Mouse (Mus musculus) Muller cell, postnatal 12 days (primary cell): ENCODE results near the gene C7.
A peak's percentile ranks its signal among the peaks of the same experiment; 100 is the strongest.
"Not testable (repeated sequence)": the region's sequence is repeated elsewhere in the genome, so short reads cannot be mapped to it uniquely, and the experiment has no call there.

Experiments
- DNase-seq: peaks from one replicate; pipeline ENCODE4 v3.0.0-alpha.2; 2015; ENCODE audit errors: inconsistent ontology term

C7 gene

GRCm38 (mm10) chr15:5063635-5064034, at the start of gene C7:
C7 (minus strand) TSS chr15:5063740.
- no peak for DNase-seq

- no peak for DNase-seq
Measured at GRCm38 (mm10) chr15:5112651-5113050, 49.1 kb upstream of the C7 start.

DNA sequence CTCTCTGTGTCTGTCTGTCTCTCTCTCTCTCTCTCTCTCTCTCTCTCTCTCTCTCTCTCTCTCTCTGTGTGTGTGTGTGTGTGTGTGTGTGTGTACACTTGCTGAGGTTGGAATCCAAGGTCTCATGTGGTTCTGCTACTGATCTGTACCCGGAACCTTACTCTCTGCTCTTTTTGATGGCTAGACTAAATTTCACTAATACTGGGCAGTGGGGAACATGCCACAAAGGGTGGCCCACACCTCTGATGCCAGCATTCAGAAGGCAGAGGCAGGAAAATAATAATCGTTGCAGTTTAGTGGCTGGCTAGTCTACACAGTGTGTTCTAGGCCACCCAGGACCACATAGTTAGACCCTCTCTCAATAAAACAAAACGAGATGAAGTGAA, 45.1 kb upstream of the C7 start:
- no peak for DNase-seq

- DNase-seq, result no peak
Measured at GRCm38 (mm10) chr15:5107686-5108654, 44.4 kb upstream of the C7 start, which contains the start of gene Card6. Card6 (minus strand) TSS chr15:5108539.

GRCm38 (mm10) chr15:5106293-5106692, 42.8 kb upstream of the C7 start:
- DNase-seq, result no peak

- no peak for DNase-seq
Measured at GRCm38 (mm10) chr15:5105891-5106290, 42.4 kb upstream of the C7 start.

DNA sequence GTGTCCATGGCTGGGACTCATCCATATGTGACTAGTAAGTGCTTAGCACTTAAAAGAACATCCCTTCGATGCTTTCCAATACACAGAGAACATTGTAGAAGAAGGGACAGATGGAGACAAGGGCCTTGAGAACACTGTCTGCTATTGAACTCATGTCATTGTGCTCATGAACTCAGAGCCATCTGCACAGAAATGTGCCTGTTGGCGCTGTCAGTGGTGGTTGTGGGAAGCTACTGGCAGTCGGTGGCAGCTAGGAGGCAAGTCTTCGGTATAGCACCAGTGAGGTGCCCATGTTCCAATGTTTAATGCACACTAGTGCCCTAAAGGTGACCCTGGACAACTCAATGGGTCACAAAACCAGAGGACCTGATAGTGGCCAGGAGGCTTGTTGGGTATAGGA, 38.8 kb upstream of the C7 start:
- DNase-seq, result no peak

DNA sequence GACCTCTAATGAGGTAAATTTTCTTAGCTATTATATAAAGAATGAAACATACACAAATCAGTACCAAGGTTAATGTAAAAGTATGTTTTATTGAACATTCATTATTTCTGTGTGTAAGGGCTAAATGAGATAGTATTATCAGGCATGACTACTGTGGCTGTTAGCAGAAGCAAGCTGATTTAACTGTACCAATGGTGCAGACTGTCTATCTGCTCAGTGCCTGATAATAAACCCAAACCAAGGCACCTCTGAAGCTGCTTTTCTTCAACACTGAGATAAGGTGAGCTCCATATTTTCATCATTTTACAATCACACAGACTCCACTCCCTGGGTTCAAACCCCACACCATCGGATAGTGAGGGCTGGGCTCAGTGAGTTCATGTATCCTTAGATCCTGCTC, 33.8 kb upstream of the C7 start:
- no peak for DNase-seq

DNA sequence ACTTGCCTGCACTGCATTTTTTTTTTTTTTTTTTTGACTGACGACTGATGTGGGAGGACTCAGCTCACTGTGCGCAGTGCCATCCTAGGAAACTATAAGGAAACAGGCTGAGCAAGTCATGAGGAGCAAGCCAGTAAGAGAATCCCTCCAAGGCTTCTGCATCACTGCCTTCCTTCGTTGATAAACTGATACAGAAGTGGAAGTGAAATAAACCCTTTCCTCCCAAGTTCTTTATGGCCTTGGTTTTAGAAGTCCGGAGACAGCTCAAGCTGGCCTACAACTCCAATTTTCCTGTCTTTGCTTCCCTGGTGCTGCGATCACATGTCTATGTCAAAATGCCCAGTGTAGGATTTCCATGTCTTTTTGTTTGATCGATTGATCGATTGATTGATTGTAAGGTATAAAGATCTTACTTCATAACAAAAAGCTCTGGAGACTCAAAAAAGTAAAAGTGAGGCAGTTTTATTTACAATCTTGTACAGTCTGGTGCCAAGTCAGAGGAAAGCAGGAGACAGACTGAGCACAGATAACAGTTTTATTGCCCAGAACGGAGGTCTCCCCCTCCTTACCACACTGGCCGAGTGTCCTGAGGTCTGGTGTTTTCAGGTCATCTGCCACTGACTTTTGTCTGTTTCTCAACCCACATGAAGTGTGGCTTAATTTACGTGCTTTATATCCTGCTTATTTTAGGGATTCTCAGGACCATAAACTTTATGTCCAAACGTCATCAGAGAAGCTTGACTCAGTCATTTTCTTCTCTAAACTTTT, 32.2 kb upstream of the C7 start:
- DNase-seq, result no peak

GRCm38 (mm10) chr15:5090131-5090530, 26.6 kb upstream of the C7 start:
- DNase-seq, result no peak

DNA sequence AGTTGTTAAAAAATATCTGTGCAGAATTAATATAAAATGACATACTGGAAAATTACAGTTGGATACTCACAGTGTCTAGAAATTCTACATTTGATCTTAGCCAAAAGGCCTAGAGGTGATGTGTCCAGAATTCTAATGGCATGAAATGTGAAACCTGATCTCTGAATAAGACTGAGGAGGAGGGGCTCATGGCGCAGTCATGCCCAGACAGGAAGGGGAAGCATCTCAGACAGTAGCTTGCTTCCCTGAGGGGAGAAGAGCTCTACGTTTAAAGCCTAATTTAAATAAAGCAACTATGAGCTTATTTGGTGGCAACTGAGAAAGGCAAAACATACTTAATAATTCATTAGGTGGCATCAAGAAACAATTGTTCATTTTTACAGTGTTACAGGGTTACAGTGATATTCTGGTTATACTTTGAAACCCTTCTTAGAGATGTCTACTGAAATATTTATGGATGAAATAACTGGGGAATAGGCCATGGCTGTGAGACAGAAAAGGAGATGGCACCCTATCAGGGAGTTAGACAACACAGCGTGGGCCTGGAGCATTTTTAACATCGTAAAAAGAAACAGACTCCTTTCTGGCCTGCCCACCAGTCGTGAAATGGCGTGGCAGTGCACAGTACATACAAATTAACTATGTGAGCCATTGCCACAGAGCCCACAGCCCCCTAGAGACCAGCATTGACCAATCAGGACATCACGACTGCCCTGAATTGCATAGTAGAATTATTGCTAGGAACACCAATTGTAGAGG, 25.5 kb upstream of the C7 start:
- DNase-seq, result peak; percentile 19

DNA sequence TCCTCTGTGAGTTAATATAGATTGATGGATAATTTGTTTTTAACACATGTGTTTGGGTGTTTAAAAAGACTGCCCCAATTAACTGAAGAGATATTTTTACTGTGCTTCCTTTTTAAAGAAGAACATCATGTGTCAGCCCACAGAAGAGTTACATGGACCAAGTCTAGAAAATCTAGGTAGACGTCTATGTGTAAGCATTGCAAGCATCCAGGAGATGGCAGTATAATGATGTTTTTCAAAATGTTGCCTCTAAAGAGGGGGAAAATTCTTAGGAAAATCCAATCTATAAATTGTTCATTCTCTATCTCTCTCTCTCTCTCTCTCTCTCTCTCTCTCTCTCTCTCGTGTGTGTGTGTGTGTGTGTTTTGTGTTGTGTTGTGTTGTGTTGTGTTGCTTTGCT, 22.6 kb upstream of the C7 start:
- peak; percentile 12 for DNase-seq

DNA sequence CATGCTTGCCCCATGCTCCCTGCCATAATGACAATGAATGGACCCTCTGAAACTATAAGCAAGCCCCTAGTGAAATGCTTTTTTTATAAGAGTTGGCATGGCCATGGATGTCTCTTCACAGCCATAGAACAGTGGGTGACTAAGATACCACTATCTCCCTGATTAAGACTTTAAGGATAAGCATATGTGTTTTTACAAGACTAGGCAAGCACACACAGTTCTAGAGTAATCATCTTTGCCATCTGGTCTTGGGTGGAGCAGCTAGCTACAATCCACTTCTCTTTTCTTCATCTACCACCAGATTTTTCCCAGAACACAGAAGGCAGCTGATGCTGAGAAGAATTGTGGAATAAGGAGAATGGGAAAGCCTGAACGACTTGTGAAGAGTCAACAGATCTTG, 17.7 kb upstream of the C7 start:
- no peak for DNase-seq

DNA sequence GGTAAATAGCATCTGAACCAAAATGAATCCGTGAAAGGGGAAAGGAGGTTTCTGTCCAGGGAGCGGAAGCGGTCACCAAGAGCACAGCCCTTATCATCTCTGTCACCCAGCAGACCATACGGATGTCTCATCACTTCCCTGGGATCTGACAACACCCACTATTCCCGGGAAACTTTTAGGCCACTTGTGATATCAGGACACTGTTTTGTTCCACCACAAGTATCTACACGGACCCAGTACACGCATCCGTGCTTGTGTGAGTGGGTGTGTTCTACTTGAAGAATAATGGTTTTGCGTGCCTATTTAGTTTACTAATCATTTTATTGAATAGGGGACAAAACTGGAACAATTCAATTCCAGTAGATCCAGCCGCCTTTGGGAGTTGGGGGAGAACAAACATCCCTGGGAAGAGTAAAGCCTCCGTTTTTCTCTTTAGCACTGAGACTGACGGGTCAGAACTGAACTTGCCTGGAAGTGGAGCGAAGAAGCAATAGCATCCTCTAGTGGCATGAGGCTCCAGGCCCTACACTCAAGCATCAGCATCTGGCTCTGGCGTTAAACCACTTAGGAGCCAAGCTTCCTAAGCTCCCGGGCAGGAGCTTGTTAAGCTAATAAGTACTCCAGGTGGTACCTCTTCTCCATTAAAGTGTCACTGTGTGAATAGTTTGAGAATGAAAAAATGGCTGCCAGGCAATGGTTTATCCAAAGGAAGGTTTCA, 5.4 kb upstream of the C7 start:
- peak; percentile 11 for DNase-seq

GRCm38 (mm10) chr15:5045560-5046284, 17.8 kb downstream of the C7 start:
- DNase-seq, result no peak

DNA sequence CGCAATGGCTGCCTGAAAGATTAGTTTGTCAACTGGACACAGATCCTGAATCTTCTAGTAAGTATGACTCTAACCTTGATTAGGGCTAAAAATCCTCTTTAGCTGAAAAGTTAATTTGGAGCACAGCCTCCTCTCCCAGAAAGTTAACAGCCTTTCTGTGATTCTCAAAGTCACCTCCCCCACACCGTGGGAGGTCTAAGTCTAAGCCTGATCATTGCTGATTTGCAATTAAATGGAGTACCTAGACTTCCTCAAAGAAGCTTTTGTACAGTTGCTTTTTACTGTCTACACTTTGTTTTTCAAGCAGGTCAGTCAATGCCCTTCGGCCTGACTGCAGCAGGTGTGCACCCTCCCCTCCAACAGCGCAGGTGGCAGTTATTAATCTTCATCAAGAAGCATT, 34.3 kb downstream of the C7 start:
- no peak for DNase-seq

- not testable (repeated sequence) for DNase-seq
Measured at GRCm38 (mm10) chr15:5023479-5024265, 39.9 kb downstream of the C7 start.

- DNase-seq, result no peak
Measured at GRCm38 (mm10) chr15:5009644-5010107, 53.9 kb downstream of the C7 start.

DNA sequence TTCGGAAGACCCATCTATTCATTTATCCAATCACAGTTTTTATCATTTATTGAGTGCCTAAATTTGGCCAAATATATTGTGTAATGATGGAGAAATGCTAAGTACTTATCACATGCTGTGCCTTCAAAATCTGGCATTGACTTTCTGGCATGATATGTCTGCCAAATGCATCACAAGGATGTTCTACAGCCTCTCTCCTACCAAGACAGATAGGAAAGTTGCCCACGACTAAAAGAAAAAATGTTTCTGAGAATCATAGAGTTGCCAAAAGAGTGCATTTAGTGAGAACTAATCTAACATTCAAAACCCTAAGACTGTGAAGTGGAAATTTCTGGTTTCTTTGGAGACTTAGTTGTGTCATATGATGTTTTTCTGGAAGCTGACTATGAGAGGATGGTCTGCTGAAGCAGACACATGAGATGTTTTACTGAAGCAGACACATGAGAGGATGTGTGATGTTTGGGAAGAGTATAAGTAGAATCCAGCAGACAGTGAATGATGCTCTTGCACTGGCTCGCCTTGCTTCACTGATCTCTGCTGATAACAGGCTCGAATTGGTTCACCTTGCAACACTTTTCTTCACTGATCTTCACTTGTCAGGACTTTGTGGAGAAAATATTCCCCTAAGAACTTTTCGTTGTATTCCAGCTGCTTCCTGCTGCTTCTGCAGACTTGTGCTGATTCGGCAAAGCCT, 59.9 kb downstream of the C7 start:
- no peak for DNase-seq
